Mouse (Mus musculus): ENCODE measurements around the gene Bsdc1. TPM values are rescaled to one million over a fixed set of nuclear protein-coding genes. Genes with fewer than 3 reads are reported as not detected.
A peak's percentile ranks its signal among the peaks of the same experiment; 100 is the strongest.
"Not testable (repeated sequence)": the region's sequence is repeated elsewhere in the genome, so short reads cannot be mapped to it uniquely, and the experiment has no call there.

Gene Bsdc1
- 10 to 100 TPM; 38.5 to 40.7 TPM for total RNA-seq (2021)

- DNase-seq = peak; percentile 100
- intact Hi-C loops (cut with DNase I) = no loop called here
These were observed at the start of gene Bsdc1 for GRCm38 (mm10) chr4:129461183-129461960. Bsdc1 (plus strand) TSS chr4:129461581.

GRCm38 (mm10) chr4:129415892-129416291 lies 45.5 kb upstream of the Bsdc1 start:
- intact Hi-C loops (cut with DNase I) = no loop called here
- DNase-seq = no peak

GRCm38 (mm10) chr4:129416478-129416877 lies 44.9 kb upstream of the Bsdc1 start:
- intact Hi-C loops (cut with DNase I) = no loop called here

GRCm38 (mm10) chr4:129418321-129418720 lies 43.1 kb upstream of the Bsdc1 start:
- intact Hi-C loops (cut with DNase I) = no loop called here
- DNase-seq = no peak

More at GRCm38 (mm10) chr4:129416478-129416877, 44.9 kb upstream of the Bsdc1 start:
- no peak for DNase-seq

GRCm38 (mm10) chr4:129440340-129441063 lies 20.9 kb upstream of the Bsdc1 start, which contains the start of gene Zbtb8b:
Zbtb8b (minus strand) TSS chr4:129440853.
- DNase-seq = peak; percentile 74
- intact Hi-C loops (cut with DNase I) = no loop called here

GRCm38 (mm10) chr4:129441145-129441544 lies 20.2 kb upstream of the Bsdc1 start:
- intact Hi-C loops (cut with DNase I) = no loop called here
- DNase-seq = no peak

- intact Hi-C loops (cut with DNase I) = no loop called here
- no peak for DNase-seq
These were observed 14.0 kb upstream of the Bsdc1 start for GRCm38 (mm10) chr4:129447360-129447759.

GRCm38 (mm10) chr4:129447778-129448563 lies 13.4 kb upstream of the Bsdc1 start:
- intact Hi-C loops (cut with DNase I) = no loop called here

GRCm38 (mm10) chr4:129448713-129449112 lies 12.7 kb upstream of the Bsdc1 start:
- DNase-seq = no peak
- intact Hi-C loops (cut with DNase I) = no loop called here

More at GRCm38 (mm10) chr4:129447778-129448563, 13.4 kb upstream of the Bsdc1 start:
- DNase-seq = no peak

GRCm38 (mm10) chr4:129450851-129451250 lies 10.5 kb upstream of the Bsdc1 start:
- intact Hi-C loops (cut with DNase I) = loop anchor here (10.0 kb wide), 1 partner anchor 76 kb away; the partner anchor contains the start of gene Zbtb8a
- no peak for DNase-seq

GRCm38 (mm10) chr4:129451471-129452169 lies 9.8 kb upstream of the Bsdc1 start:
- no peak for DNase-seq
- intact Hi-C loops (cut with DNase I) = loop anchor here (10.0 kb wide), 1 partner anchor 77 kb away; the partner anchor contains the start of gene Zbtb8a

GRCm38 (mm10) chr4:129455265-129455664 lies 6.1 kb upstream of the Bsdc1 start:
- DNase-seq = peak; percentile 63
- intact Hi-C loops (cut with DNase I) = loop anchor here (5.0 to 10.0 kb wide), 2 partner anchors 80 to 253 kb away; partner anchors contain the start of gene Zbtb8a

GRCm38 (mm10) chr4:129456126-129456525 lies 5.3 kb upstream of the Bsdc1 start:
- no peak for DNase-seq
- intact Hi-C loops (cut with DNase I) = loop anchor here (5.0 to 10.0 kb wide), 2 partner anchors 81 to 254 kb away; partner anchors contain the start of gene Zbtb8a

- intact Hi-C loops (cut with DNase I) = loop anchor here (5.0 to 10.0 kb wide), 2 partner anchors 83 to 255 kb away; partner anchors contain the start of gene Zbtb8a
- not testable (repeated sequence) for DNase-seq
These were observed 4.1 kb upstream of the Bsdc1 start for GRCm38 (mm10) chr4:129457311-129457710.

- intact Hi-C loops (cut with DNase I) = loop anchor here (5.0 to 10.0 kb wide), 2 partner anchors 85 to 257 kb away; partner anchors contain the start of gene Zbtb8a
- DNase-seq = no peak
These were observed 1.7 kb upstream of the Bsdc1 start for GRCm38 (mm10) chr4:129459726-129460125.

GRCm38 (mm10) chr4:129460827-129461182 lies 576 bp upstream of the Bsdc1 start:
- DNase-seq = no peak
- intact Hi-C loops (cut with DNase I) = no loop called here

GRCm38 (mm10) chr4:129462118-129462517 lies 737 bp downstream of the Bsdc1 start:
- intact Hi-C loops (cut with DNase I) = no loop called here
- DNase-seq = no peak

GRCm38 (mm10) chr4:129463097-129464059 lies 2.0 kb downstream of the Bsdc1 start:
- DNase-seq = no peak
- intact Hi-C loops (cut with DNase I) = no loop called here

All from left cerebral cortex, postnatal 4 days (tissue).